Mouse (Mus musculus): ENCODE results near the gene Itga2b. TPM values are rescaled to one million over a fixed set of nuclear protein-coding genes. Genes with fewer than 3 reads are reported as not detected.

Itga2b gene
- polyA plus RNA-seq, 1 experiment, result 4,614 TPM

GRCm38 (mm10) chr11:102487901-102488300 is 18.0 kb upstream of the Itga2b start:
- Histone ChIP-seq H3K27me3 (replicated peaks) (no peaks in the 10 kb centered on the region), H3K9me3 (no peaks in the 10 kb centered on the region), H3K36me3 (replicated peaks; ENCODE audit: low read length) (peaks cover 77% of the 10 kb centered on the region), H3K4me1 (peaks cover 55% of the 10 kb centered on the region), H3K4me3 (replicated peaks) (no peak overlapping the region)
- TF ChIP-seq GATA1 (IDR thresholded peaks at IDR 0.05; ENCODE audit: borderline replicate concordance, low read length), result no peak
- no peak for TF ChIP-seq FLI1 (IDR thresholded peaks at IDR 0.05; ENCODE audit: low read length)

DNA sequence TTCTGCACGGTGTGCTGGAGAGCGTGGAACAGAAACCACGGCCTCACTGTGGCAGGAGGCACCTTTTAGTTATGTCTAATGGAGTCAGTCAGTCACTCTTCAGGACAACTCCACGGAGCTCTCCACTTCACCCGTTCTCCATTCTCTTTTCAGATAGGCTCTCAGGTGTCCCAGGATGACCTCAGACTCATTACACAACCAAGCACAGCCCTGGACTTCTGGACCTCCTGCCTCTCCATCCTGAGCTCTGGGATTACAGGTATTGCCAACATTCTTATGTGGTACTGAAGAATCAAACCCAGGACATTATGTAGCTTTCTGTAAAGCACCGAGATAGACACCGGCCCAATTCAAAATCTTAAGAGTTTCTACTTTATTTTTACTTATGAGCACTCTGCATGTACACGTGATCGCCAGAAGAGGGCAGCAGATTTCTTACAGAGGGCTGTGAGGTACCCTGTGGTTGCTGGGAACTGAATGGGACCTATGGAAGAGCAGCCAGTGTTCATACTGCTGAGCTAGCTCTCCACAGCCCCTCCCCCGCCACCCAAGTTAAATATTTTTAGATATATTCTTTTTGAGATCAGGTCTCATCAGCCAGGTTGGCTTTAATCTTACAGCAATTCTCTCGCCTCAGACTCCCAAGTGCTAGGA is 16.9 kb upstream of the Itga2b start:
- Histone ChIP-seq H3K4me1 (peaks cover 59% of the 10 kb centered on the region), H3K27me3 (replicated peaks) (no peaks in the 10 kb centered on the region), H3K4me3 (replicated peaks) (no peak overlapping the region), H3K36me3 (replicated peaks; ENCODE audit: low read length) (peaks cover 79% of the 10 kb centered on the region), H3K9me3 (no peaks in the 10 kb centered on the region; the same call in 1 of the 2 replicates)
- TF ChIP-seq GATA1 (IDR thresholded peaks at IDR 0.05; ENCODE audit: borderline replicate concordance, low read length) (no peak), FLI1 (IDR thresholded peaks at IDR 0.05; ENCODE audit: low read length) (no peak)

DNA sequence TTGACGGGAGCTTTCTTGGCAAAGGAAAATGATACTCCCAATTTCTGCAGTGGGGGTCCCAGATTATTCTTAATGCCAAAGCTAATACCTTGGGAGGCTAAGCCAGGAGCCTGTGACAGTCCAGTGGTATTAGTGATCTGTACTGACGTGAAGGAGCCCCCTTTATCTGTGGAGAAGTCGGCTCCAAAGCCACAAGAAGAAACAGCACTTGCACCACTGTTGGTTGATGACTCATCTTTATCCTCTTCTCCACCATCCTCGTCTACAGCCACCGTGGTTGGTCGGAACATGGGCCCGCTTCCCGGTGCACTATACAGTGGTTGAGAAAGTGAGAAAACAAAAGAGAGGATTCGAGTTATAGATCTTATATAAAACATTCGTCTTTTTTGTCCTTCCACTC is 11.9 kb upstream of the Itga2b start:
- TF ChIP-seq FLI1 (IDR thresholded peaks at IDR 0.05; ENCODE audit: low read length) (no peak), GATA1 (IDR thresholded peaks at IDR 0.05; ENCODE audit: borderline replicate concordance, low read length) (no peak)
- Histone ChIP-seq H3K36me3 (replicated peaks; ENCODE audit: low read length) (peaks cover 92% of the 10 kb centered on the region), H3K27me3 (replicated peaks) (no peaks in the 10 kb centered on the region)

GRCm38 (mm10) chr11:102480897-102481296 is 11.0 kb upstream of the Itga2b start:
- no peaks in the 10 kb centered on the region for H3K27me3 ChIP-seq (replicated peaks)
- peaks cover 91% of the 10 kb centered on the region for H3K36me3 ChIP-seq (replicated peaks; ENCODE audit: low read length)
- no peak for TF ChIP-seq FLI1 (IDR thresholded peaks at IDR 0.05; ENCODE audit: low read length)
- TF ChIP-seq GATA1 (IDR thresholded peaks at IDR 0.05; ENCODE audit: borderline replicate concordance, low read length), result no peak
- H3K9me3 ChIP-seq, result peaks cover 23% of the 10 kb centered on the region
- peaks cover 79% of the 10 kb centered on the region for H3K4me1 ChIP-seq
- H3K4me3 ChIP-seq (replicated peaks), result peak overlapping the region; percentile 76

More for the DNA sequence above, 11.9 kb upstream of the Itga2b start:
- Histone ChIP-seq H3K9me3 (peaks cover 23% of the 10 kb centered on the region), H3K4me3 (replicated peaks) (peak overlapping the region; percentile 76), H3K4me1 (peaks cover 78% of the 10 kb centered on the region)

DNA sequence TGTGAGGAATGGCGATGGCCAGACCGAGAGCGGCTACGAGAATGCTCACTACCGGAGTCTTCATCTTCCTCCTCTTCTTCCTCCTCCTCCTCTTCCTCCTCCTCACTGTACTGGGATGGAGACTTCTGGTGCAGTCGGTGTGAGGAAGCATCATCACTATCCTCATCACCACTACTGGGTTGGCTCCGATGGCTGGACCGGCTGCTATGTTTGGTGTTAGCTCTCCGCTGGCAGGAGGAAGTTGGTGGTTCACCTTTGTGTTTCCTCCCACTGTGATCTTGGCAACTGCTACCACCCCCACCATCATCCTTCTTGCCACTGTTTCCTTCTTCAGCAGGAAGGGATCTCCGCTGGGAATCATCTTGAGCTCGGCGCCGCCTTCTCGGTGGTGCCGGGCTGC is 10.2 kb upstream of the Itga2b start:
- Histone ChIP-seq H3K4me1 (peaks cover 82% of the 10 kb centered on the region), H3K36me3 (replicated peaks; ENCODE audit: low read length) (peaks cover 91% of the 10 kb centered on the region), H3K9me3 (peaks cover 23% of the 10 kb centered on the region), H3K4me3 (replicated peaks) (peak overlapping the region; percentile 86), H3K27me3 (replicated peaks) (no peaks in the 10 kb centered on the region)
- TF ChIP-seq FLI1 (IDR thresholded peaks at IDR 0.05; ENCODE audit: low read length), result no peak
- TF ChIP-seq GATA1 (IDR thresholded peaks at IDR 0.05; ENCODE audit: borderline replicate concordance, low read length), result no peak

GRCm38 (mm10) chr11:102479581-102479980 is 9.7 kb upstream of the Itga2b start:
- Histone ChIP-seq H3K36me3 (replicated peaks; ENCODE audit: low read length) (peaks cover 91% of the 10 kb centered on the region), H3K9me3 (peaks cover 23% of the 10 kb centered on the region), H3K27me3 (replicated peaks) (no peaks in the 10 kb centered on the region), H3K4me1 (peaks cover 84% of the 10 kb centered on the region), H3K4me3 (replicated peaks) (peak overlapping the region; percentile 86)
- TF ChIP-seq FLI1 (IDR thresholded peaks at IDR 0.05; ENCODE audit: low read length) (no peak), GATA1 (IDR thresholded peaks at IDR 0.05; ENCODE audit: borderline replicate concordance, low read length) (no peak)

DNA sequence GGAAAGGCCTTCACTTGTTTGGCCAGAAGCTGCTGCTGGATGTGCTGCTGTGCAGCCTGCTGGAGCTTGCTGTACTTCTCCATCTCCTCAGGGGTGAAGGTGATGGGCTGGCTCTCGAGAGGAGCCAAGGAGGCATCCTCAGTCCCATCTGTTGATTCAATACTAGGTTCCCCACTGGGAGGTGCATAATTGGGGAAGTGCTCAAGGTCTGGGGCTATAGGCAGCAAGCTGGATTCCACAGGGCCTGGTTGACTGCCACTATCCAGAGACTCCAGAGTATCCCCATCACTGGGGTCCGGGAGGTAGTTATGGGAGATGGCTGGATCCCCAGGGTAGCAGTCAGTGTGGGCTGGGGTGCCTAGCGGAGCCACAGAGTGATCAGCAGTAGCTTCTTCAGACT is 8.7 kb upstream of the Itga2b start:
- peaks cover 90% of the 10 kb centered on the region for H3K36me3 ChIP-seq (replicated peaks; ENCODE audit: low read length)
- no peak for TF ChIP-seq GATA1 (IDR thresholded peaks at IDR 0.05; ENCODE audit: borderline replicate concordance, low read length)
- TF ChIP-seq FLI1 (IDR thresholded peaks at IDR 0.05; ENCODE audit: low read length), result no peak
- peaks cover 25% of the 10 kb centered on the region for H3K9me3 ChIP-seq
- peaks cover 91% of the 10 kb centered on the region for H3K4me1 ChIP-seq
- no peaks in the 10 kb centered on the region for H3K27me3 ChIP-seq (replicated peaks)
- H3K4me3 ChIP-seq (replicated peaks), result peak overlapping the region; percentile 80

DNA sequence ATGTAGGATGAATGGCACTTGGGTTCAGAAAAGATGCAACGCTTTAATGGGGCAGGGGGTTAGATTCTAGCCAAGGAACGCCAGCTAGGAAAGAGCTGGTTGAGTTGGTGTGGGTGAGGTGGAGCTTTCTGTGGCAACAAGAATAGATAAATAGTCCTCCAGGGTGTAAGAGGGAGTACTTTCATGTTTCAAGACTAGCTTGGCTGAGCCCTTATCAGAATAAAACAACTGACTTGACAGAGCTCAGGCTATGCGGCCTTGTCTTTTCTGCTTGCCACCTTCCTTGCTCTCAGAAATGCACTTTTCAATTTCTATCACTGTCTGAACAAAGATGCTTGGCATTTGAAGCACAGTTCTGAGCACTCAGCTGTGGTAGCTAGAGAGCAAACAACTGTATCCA is 5.1 kb upstream of the Itga2b start:
- TF ChIP-seq FLI1 (IDR thresholded peaks at IDR 0.05; ENCODE audit: low read length) (no peak), GATA1 (IDR thresholded peaks at IDR 0.05; ENCODE audit: borderline replicate concordance, low read length) (no peak)
- no peaks in the 10 kb centered on the region for H3K27me3 ChIP-seq (replicated peaks)
- peaks cover 96% of the 10 kb centered on the region for H3K4me1 ChIP-seq
- peaks cover 10% of the 10 kb centered on the region for H3K9me3 ChIP-seq
- H3K4me3 ChIP-seq (replicated peaks), result peak overlapping the region; percentile 3
- peaks cover 80% of the 10 kb centered on the region for H3K36me3 ChIP-seq (replicated peaks; ENCODE audit: low read length)

GRCm38 (mm10) chr11:102467041-102467631 is 2.8 kb downstream of the Itga2b start:
- no peaks in the 10 kb centered on the region for H3K9me3 ChIP-seq
- H3K4me1 ChIP-seq, result peaks cover 88% of the 10 kb centered on the region
- peaks cover 84% of the 10 kb centered on the region for H3K36me3 ChIP-seq (replicated peaks; ENCODE audit: low read length)
- no peaks in the 10 kb centered on the region for H3K27me3 ChIP-seq (replicated peaks)
- peak overlapping the region; percentile 95 for H3K4me3 ChIP-seq (replicated peaks)
- no peak for TF ChIP-seq GATA1 (IDR thresholded peaks at IDR 0.05; ENCODE audit: borderline replicate concordance, low read length)

- no peaks in the 10 kb centered on the region for H3K9me3 ChIP-seq
- peaks cover 89% of the 10 kb centered on the region for H3K4me1 ChIP-seq
- peak overlapping the region; percentile 84 for H3K4me3 ChIP-seq (replicated peaks)
- peaks cover 88% of the 10 kb centered on the region for H3K36me3 ChIP-seq (replicated peaks; ENCODE audit: low read length)
- TF ChIP-seq FLI1 (IDR thresholded peaks at IDR 0.05; ENCODE audit: low read length) (no peak), GATA1 (IDR thresholded peaks at IDR 0.05; ENCODE audit: borderline replicate concordance, low read length) (no peak)
- H3K27me3 ChIP-seq (replicated peaks), result no peaks in the 10 kb centered on the region
These were observed 4.0 kb downstream of the Itga2b start for GRCm38 (mm10) chr11:102465713-102466436.

All from megakaryocyte, embryonic 14.5 days (primary cell).